Mouse (Mus musculus) G1E (cell line): ENCODE results near the gene Mybl2. TPM values are rescaled to one million over a fixed set of nuclear protein-coding genes. Genes with fewer than 3 reads are reported as not detected.

Experiments
- ATAC-seq: 2 replicates; pipeline ENCODE4 v1.8.0; 2016; ENCODE audit warnings: mild to moderate bottlenecking; ENCODE audit not compliant: insufficient number of reproducible peaks, poor library complexity, low FRiP score, severe bottlenecking; ENCODE audit errors: extremely low read depth
- DNase-seq: peaks from one replicate; pipeline ENCODE4 v3.0.0; 2012; ENCODE audit warnings: low spot score
- H3K27me3 ChIP-seq: 2 replicates; pipeline ENCODE4 v1.6.1; 2012; ENCODE audit warnings: mild to moderate bottlenecking, low read length, inconsistent platforms; ENCODE audit not compliant: insufficient read depth
- H3K36me3 ChIP-seq: replicated peaks from 2 replicates; pipeline ENCODE3; 2012; ENCODE audit warnings: mild to moderate bottlenecking, inconsistent platforms
- H3K4me1 ChIP-seq: 2 replicates; pipeline ENCODE4 v1.6.1; 2012; ENCODE audit warnings: low read depth, low read length, inconsistent platforms, mixed read lengths; ENCODE audit not compliant: insufficient read depth
- H3K4me3 ChIP-seq: 2 replicates; pipeline ENCODE4 v1.5.1; 2012; ENCODE audit warnings: low read depth, mild to moderate bottlenecking, inconsistent platforms, low read length, moderate library complexity, mixed read lengths
- H3K9me3 ChIP-seq: replicated peaks from 2 replicates; pipeline ENCODE4 v1.6.1; 2012; ENCODE audit warnings: inconsistent platforms
- CTCF ChIP-seq: IDR thresholded peaks from 2 replicates; pipeline ENCODE4 v1.5.1; 2012; ENCODE audit warnings: low read depth, low read length, inconsistent platforms, mixed read lengths
- GATA1 ChIP-seq: IDR thresholded peaks from 2 replicates; pipeline ENCODE4 v1.6.1; 2012; ENCODE audit warnings: borderline replicate concordance, low read length, inconsistent platforms, mixed read lengths
- GATA2 ChIP-seq: IDR thresholded peaks from 2 replicates; pipeline ENCODE4 v1.6.1; 2012; ENCODE audit warnings: low read depth, low read length, inconsistent platforms, borderline replicate concordance
- POLR2AphosphoS5 ChIP-seq: IDR thresholded peaks from 2 replicates; pipeline ENCODE4 v1.6.1; 2012; ENCODE audit warnings: low read depth, low read length, inconsistent platforms; ENCODE audit not compliant: insufficient replicate concordance
- TAL1 ChIP-seq: conservative IDR thresholded peaks from 2 replicates; pipeline ENCODE4 v1.6.1; 2012; ENCODE audit warnings: low read depth, low read length, inconsistent platforms, mixed read lengths
- polyA plus RNA-seq: library from polyadenylated mRNA; stranded (reverse); fragments of >175 nt; gene quantifications from 2 replicates; pipeline ENCODE4 v1.2.3, GENCODE M21; 2012
- total RNA-seq, 2 experiments: library from RNA; stranded (forward) in 1 of 2; stranded (reverse) in 1 of 2; fragments of 200-1000 nt in 1 of 2; fragments of >200 nt in 1 of 2; fragmentation: Nextera tagmentation in 1 of 2; gene quantifications; 2 replicates each; pipeline ENCODE4 v1.2.3; 2014 to 2017

Mybl2 gene
- total and polyA plus RNA-seq, 3 experiments, result 43.8 to 122 (median 55.2) TPM

- TF ChIP-seq POLR2AphosphoS5, result no peak
- TF ChIP-seq GATA2, result no peak
- no peak for TF ChIP-seq CTCF
- no peak for TF ChIP-seq TAL1
- no peak for TF ChIP-seq GATA1
- no peak for DNase-seq
- H3K9me3 ChIP-seq, result no peaks in the 10 kb centered on the region
- no peak overlapping the region for H3K4me3 ChIP-seq
- H3K36me3 ChIP-seq, result no peaks in the 10 kb centered on the region
- peaks cover 6% of the 10 kb centered on the region; the same call in 1 of the 2 replicates for H3K27me3 ChIP-seq
- no peaks in the 10 kb centered on the region; the same call in 1 of the 2 replicates for H3K4me1 ChIP-seq
- ATAC-seq, result no peak
Observed at GRCm38 (mm10) chr2:163102216-163102615, 47.7 kb downstream of the Mybl2 start.

- H3K4me3 ChIP-seq, result no peak overlapping the region
- no peaks in the 10 kb centered on the region for H3K9me3 ChIP-seq
- DNase-seq (no peak), ATAC-seq (no peak)
- no peaks in the 10 kb centered on the region; the same call in 1 of the 2 replicates for H3K4me1 ChIP-seq
- peaks cover 6% of the 10 kb centered on the region; the same call in 1 of the 2 replicates for H3K27me3 ChIP-seq
- no peaks in the 10 kb centered on the region for H3K36me3 ChIP-seq
- TF ChIP-seq POLR2AphosphoS5 (no peak), GATA2 (no peak), CTCF (no peak), GATA1 (no peak), TAL1 (no peak)
Observed at GRCm38 (mm10) chr2:163102900-163103653, 48.6 kb downstream of the Mybl2 start.

- TF ChIP-seq GATA2, result no peak
- TF ChIP-seq POLR2AphosphoS5, result no peak
- TF ChIP-seq CTCF, result no peak
- no peak for TF ChIP-seq GATA1
- no peak for TF ChIP-seq TAL1
- ATAC-seq (no peak), DNase-seq (no peak)
- Histone ChIP-seq H3K36me3 (no peaks in the 10 kb centered on the region), H3K27me3 (peaks cover 6% of the 10 kb centered on the region; the same call in 1 of the 2 replicates), H3K4me1 (no peaks in the 10 kb centered on the region; the same call in 1 of the 2 replicates), H3K9me3 (no peaks in the 10 kb centered on the region), H3K4me3 (no peak overlapping the region)
Observed at GRCm38 (mm10) chr2:163104086-163104770, 49.7 kb downstream of the Mybl2 start.

- Histone ChIP-seq H3K4me3 (no peak overlapping the region), H3K27me3 (peaks cover 3% of the 10 kb centered on the region; the same call in 1 of the 2 replicates), H3K4me1 (no peaks in the 10 kb centered on the region), H3K36me3 (no peaks in the 10 kb centered on the region), H3K9me3 (no peaks in the 10 kb centered on the region)
- ATAC-seq (no peak), DNase-seq (no peak)
- TF ChIP-seq TAL1 (no peak), CTCF (no peak), GATA1 (no peak), POLR2AphosphoS5 (no peak), GATA2 (no peak)
Observed at GRCm38 (mm10) chr2:163108385-163108784, 53.9 kb downstream of the Mybl2 start.

GRCm38 (mm10) chr2:163110706-163111105 is 56.2 kb downstream of the Mybl2 start:
- Histone ChIP-seq H3K36me3 (no peaks in the 10 kb centered on the region), H3K27me3 (peaks cover 3% of the 10 kb centered on the region; the same call in 1 of the 2 replicates), H3K9me3 (no peaks in the 10 kb centered on the region), H3K4me3 (no peak overlapping the region), H3K4me1 (no peaks in the 10 kb centered on the region)
- DNase-seq (no peak), ATAC-seq (no peak)
- no peak for TF ChIP-seq POLR2AphosphoS5
- 0 out of 2 replicates have a peak, but pooled peaks have one; percentile 3 for TF ChIP-seq CTCF
